Mouse (Mus musculus): ENCODE measurements around the gene Foxp1. TPM values are rescaled to one million over a fixed set of nuclear protein-coding genes. Genes with fewer than 3 reads are reported as not detected.

The Foxp1 gene
- polyA plus RNA-seq, 1 experiment from 2014 or later, result 38.0 TPM

DNA sequence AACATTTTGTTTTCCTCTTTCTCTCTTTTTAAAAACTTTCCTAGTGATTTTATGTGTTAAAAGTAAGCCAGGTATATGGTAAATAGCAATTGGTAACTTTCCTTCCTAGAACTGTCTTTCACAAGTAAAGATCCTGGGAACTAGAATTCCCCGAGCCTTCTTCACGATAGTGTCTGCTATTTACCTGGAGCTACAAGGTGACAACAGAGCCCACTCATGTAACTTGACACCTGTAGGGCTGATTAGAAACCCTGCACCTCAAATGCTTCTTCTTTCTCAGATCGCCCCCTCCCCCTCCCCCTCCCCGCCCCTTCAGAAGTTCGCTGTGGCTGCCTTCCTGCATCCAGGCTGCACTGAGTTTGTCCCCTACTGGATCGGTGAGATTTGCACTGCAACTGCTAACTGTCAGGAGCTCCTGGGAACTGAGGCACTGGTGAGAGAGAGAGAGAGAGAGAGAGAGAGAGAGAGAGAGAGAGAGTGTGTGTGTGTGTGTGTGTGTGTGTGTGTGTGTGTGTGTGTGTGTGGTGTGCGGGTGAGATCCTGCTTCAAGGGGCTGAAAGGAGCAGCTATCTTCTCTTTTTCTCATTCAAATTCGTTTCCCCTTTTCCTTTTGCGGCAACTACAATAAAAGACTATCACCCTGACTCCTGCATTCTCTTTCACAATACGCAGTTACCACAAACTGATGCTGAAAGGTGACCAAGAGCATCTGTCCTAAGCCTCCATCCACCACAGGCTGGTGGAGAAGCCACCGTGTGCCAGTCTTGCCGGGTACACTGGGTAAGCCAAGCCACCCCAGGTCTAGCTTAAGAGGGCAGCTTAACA is 259.2 kb downstream of the Foxp1 start:
- WGBS, result 23% methylated on average over 12 of the region's 12 CpGs
- no peaks in the 10 kb centered on the region for H3K9me3 ChIP-seq (replicated peaks; ENCODE audit: low read length)
- H3K9ac ChIP-seq (ENCODE audit: low read depth, low read length), result no peak overlapping the region
- no peak overlapping the region for H3K4me2 ChIP-seq (ENCODE audit: low read length)
- peaks cover 18% of the 10 kb centered on the region; the same call in 1 of the 2 replicates for H3K4me1 ChIP-seq (replicated peaks; ENCODE audit: insufficient read depth, low read length)
- no peak for TF ChIP-seq CTCF (IDR thresholded peaks at IDR 0.05; ENCODE audit: low read depth)
- ATAC-seq (replicated peaks; ENCODE audit: low FRiP score, low read depth) (no peak), DNase-seq (ENCODE audit: low spot score) (no peak)
- no peak overlapping the region for H3K4me3 ChIP-seq (replicated peaks; ENCODE audit: low read depth, low read length)
- no peaks in the 10 kb centered on the region for H3K27me3 ChIP-seq (ENCODE audit: insufficient read depth, low read length)
- no peak overlapping the region for H3K27ac ChIP-seq
- no peaks in the 10 kb centered on the region for H3K36me3 ChIP-seq (ENCODE audit: insufficient read depth, low read length)

DNA sequence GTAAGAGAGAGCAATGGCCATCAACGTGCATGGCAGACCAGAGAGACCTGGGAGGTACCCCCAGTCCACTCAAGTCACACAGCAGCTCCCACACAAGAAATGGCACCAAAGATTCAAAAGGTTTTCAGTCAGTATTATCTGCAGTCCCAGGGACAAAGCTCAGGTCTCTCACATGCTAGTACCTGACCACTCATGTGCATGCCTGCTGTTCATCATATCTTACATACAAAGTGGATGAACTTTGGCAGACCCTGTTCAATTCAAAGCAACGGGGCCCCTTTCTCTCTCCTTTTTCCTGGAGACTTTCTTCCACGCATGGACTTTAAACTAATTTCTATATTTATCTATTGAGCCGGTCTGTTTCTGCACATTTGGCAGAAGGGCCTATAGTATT is 260.8 kb downstream of the Foxp1 start:
- no peak for TF ChIP-seq CTCF (IDR thresholded peaks at IDR 0.05; ENCODE audit: low read depth)
- no peak for ATAC-seq (replicated peaks; ENCODE audit: low FRiP score, low read depth)
- H3K9ac ChIP-seq (ENCODE audit: low read depth, low read length), result no peak overlapping the region
- no peak overlapping the region for H3K4me3 ChIP-seq (replicated peaks; ENCODE audit: low read depth, low read length)
- no peaks in the 10 kb centered on the region for H3K36me3 ChIP-seq (ENCODE audit: insufficient read depth, low read length)
- no peak for DNase-seq (ENCODE audit: low spot score)
- H3K4me1 ChIP-seq (replicated peaks; ENCODE audit: insufficient read depth, low read length), result peaks cover 18% of the 10 kb centered on the region; the same call in 1 of the 2 replicates
- no peak overlapping the region for H3K27ac ChIP-seq
- WGBS, result 66% methylated on average over 4 of the region's 4 CpGs
- no peaks in the 10 kb centered on the region for H3K9me3 ChIP-seq (replicated peaks; ENCODE audit: low read length)
- H3K27me3 ChIP-seq (ENCODE audit: insufficient read depth, low read length), result no peaks in the 10 kb centered on the region
- no peak overlapping the region for H3K4me2 ChIP-seq (ENCODE audit: low read length)

DNA sequence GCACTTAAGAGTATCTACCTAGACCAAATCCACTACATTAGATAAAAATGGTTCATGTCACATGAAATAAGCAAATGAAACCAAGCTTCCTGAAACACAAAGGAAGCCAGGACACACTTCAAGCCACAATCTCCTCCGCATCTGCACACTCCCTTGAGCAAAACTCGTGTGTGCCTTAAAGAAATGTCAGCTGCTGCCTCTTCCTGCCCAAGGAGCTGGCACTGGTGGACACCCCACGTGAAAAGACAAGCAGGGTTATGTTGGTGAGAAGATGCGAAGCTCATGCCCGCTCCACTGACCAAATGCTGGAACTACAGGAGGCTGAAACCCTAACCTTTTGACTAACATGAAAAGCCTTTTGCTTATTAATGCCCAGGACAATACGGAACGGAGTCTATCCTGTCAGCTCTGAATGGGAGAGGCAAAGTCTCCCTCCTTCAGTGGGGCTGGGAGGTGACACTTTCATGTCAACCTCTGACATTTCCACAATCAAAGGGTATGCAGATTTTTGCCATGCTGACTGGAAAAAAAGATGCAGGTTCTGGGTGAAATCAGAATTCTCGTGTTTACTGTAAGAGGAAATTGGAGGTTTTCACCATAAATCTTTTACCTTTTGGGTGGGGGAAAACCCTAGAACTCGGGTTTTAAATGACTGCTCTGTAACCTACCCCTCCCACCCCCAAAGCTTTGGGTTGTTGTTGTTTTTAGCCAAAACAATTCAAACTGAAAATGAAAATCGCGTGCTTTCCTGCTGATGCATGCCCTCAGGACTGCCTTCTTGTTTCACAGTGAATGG is 261.4 kb downstream of the Foxp1 start:
- Histone ChIP-seq H3K4me2 (ENCODE audit: low read length) (no peak overlapping the region), H3K4me1 (replicated peaks; ENCODE audit: insufficient read depth, low read length) (peaks cover 18% of the 10 kb centered on the region; the same call in 1 of the 2 replicates), H3K27ac (no peak overlapping the region), H3K9me3 (replicated peaks; ENCODE audit: low read length) (no peaks in the 10 kb centered on the region), H3K27me3 (ENCODE audit: insufficient read depth, low read length) (no peaks in the 10 kb centered on the region), H3K36me3 (ENCODE audit: insufficient read depth, low read length) (no peaks in the 10 kb centered on the region), H3K9ac (ENCODE audit: low read depth, low read length) (no peak overlapping the region), H3K4me3 (replicated peaks; ENCODE audit: low read depth, low read length) (no peak overlapping the region)
- TF ChIP-seq CTCF (IDR thresholded peaks at IDR 0.05; ENCODE audit: low read depth), result no peak
- no peak for DNase-seq (ENCODE audit: low spot score)
- WGBS, result 57% methylated on average over 11 of the region's 11 CpGs
- ATAC-seq (replicated peaks; ENCODE audit: low FRiP score, low read depth), result no peak

DNA sequence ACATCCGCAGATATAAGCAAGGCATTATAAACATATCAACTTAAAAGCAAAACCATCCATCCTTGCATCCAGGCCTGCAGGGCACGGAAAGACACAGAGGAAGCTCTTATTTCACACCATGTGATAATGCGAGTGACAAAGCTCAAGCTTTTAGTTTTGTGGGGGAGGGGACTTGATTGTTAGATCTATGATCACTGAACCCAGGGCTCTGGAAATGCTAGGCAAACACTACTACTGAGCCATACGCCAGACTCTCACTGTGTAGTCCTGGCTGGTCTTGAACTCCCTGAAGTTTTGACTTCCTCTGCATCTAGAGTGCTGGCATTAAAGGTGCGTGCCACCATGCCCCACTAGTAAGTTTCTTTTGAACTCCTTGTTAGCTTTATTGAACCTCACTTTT is 264.2 kb downstream of the Foxp1 start:
- ATAC-seq (replicated peaks; ENCODE audit: low FRiP score, low read depth), result no peak
- H3K9ac ChIP-seq (ENCODE audit: low read depth, low read length), result no peak overlapping the region
- H3K36me3 ChIP-seq (ENCODE audit: insufficient read depth, low read length), result no peaks in the 10 kb centered on the region
- no peaks in the 10 kb centered on the region for H3K9me3 ChIP-seq (replicated peaks; ENCODE audit: low read length)
- TF ChIP-seq CTCF (IDR thresholded peaks at IDR 0.05; ENCODE audit: low read depth), result no peak
- H3K27me3 ChIP-seq (ENCODE audit: insufficient read depth, low read length), result no peaks in the 10 kb centered on the region
- no peak overlapping the region for H3K27ac ChIP-seq
- 54% methylated on average over 5 of the region's 5 CpGs for WGBS
- H3K4me3 ChIP-seq (replicated peaks; ENCODE audit: low read depth, low read length), result no peak overlapping the region
- H3K4me1 ChIP-seq (replicated peaks; ENCODE audit: insufficient read depth, low read length), result no peaks in the 10 kb centered on the region
- no peak for DNase-seq (ENCODE audit: low spot score)
- H3K4me2 ChIP-seq (ENCODE audit: low read length), result no peak overlapping the region

DNA sequence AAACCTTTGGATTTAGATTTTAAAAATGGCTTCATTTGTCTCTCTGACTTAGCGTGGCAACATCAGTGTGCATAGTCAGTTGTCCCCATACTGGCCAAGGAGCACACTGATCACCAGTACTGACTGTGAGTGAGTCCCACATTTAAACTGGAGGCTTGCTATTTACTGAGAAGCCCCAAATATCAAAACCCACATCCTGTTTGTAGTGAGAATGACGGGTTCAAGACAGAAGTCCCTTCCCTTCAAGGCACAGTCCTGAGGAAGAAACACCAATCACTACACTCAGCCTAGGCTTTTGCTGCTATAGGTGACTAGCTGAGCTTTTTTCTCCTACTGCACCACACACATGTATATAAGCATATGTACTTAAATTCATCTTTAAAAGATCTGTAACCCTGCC is 264.8 kb downstream of the Foxp1 start:
- Histone ChIP-seq H3K36me3 (ENCODE audit: insufficient read depth, low read length) (no peaks in the 10 kb centered on the region), H3K27ac (no peak overlapping the region), H3K27me3 (ENCODE audit: insufficient read depth, low read length) (no peaks in the 10 kb centered on the region), H3K4me2 (ENCODE audit: low read length) (no peak overlapping the region), H3K4me1 (replicated peaks; ENCODE audit: insufficient read depth, low read length) (no peaks in the 10 kb centered on the region), H3K9ac (ENCODE audit: low read depth, low read length) (no peak overlapping the region), H3K9me3 (replicated peaks; ENCODE audit: low read length) (no peaks in the 10 kb centered on the region), H3K4me3 (replicated peaks; ENCODE audit: low read depth, low read length) (no peak overlapping the region)
- ATAC-seq (replicated peaks; ENCODE audit: low FRiP score, low read depth) (no peak), DNase-seq (ENCODE audit: low spot score) (no peak)
- TF ChIP-seq CTCF (IDR thresholded peaks at IDR 0.05; ENCODE audit: low read depth), result no peak
- 85% methylated on average over 2 of the region's 2 CpGs for WGBS

DNA sequence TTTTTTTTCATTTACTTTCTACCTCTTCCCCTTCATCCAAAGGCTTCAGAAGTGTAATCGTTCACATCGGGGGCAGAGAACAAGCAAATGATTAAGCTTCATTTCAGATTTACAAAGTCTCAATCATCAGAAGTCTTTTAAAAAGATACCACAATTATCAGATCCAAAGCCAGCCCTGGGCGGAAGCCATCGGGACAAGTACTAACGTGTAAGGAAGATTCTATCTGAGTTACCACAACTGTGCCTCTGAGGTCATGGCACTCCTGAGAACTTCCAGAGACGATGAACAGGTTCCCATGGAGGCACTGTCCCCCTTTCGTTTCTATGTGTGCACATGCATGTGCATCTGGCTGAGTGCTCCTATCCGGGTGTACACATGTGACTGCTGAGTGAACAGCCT is 269.2 kb downstream of the Foxp1 start:
- Histone ChIP-seq H3K9me3 (replicated peaks; ENCODE audit: low read length) (no peaks in the 10 kb centered on the region), H3K4me1 (replicated peaks; ENCODE audit: insufficient read depth, low read length) (no peaks in the 10 kb centered on the region), H3K36me3 (ENCODE audit: insufficient read depth, low read length) (no peaks in the 10 kb centered on the region), H3K27me3 (ENCODE audit: insufficient read depth, low read length) (no peaks in the 10 kb centered on the region), H3K4me2 (ENCODE audit: low read length) (no peak overlapping the region), H3K27ac (no peak overlapping the region), H3K9ac (ENCODE audit: low read depth, low read length) (no peak overlapping the region), H3K4me3 (replicated peaks; ENCODE audit: low read depth, low read length) (no peak overlapping the region)
- 82% methylated on average over 8 of the region's 8 CpGs for WGBS
- DNase-seq (ENCODE audit: low spot score) (no peak), ATAC-seq (replicated peaks; ENCODE audit: low FRiP score, low read depth) (no peak)
- TF ChIP-seq CTCF (IDR thresholded peaks at IDR 0.05; ENCODE audit: low read depth), result no peak
